ENCODE assay signal across 18 mouse cellular contexts in the genomic region with DNA sequence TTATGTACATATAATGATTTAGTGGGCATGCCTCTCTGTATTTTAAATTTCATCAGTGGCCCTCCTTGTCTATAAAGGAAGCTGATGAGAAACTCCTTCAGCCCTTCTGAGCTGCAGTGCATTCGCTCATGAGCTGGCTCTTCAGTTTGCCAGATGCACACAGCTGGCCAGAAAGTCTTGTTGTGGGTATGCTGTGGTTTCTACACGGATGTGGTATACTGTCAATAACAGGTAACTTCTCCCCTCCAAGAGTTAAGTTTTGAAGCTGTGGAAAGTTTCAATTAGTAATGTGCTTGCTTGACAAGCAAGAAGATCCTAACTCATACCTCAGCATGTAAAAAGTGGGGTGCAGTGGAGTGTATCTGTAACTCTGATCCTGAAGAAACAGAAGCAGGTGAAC.
DNase-seq lines count a peak whose midpoint lies in the region; ATAC-seq and TF ChIP-seq lines count a peak whose summit lies in the region.
"Had no signal": no experiment of that assay in that cellular context is flagged by ENCODE, and none has a peak within 500 bp of the region (broad histone marks: within the 10 kb centered on the region; RNA-seq: fewer than 3 reads in every experiment).

No protein-coding gene starts in this region.

- no peak for TF ChIP-seq POLR2A in limb, embryonic 14.5 days (IDR thresholded peaks at IDR 0.05; ENCODE audit: borderline replicate concordance, extremely low read depth, insufficient read depth, insufficient read length)

- no peak overlapping the region for H3K4me3 ChIP-seq in limb, embryonic 14.5 days (replicated peaks; ENCODE audit: low read length)
- H3K4me3 ChIP-seq: forebrain, embryonic 10.5 days; hindbrain, embryonic 13.5 days; kidney, embryonic 15.5 days; midbrain, embryonic 10.5 days; neural tube, embryonic 12.5 days had no signal

- H3K27me3 ChIP-seq in limb, embryonic 14.5 days (ENCODE audit: control insufficient read depth, insufficient read depth, low read length) = no peaks in the 10 kb centered on the region
- H3K27me3 ChIP-seq: hindbrain, embryonic 13.5 days; kidney, embryonic 15.5 days; neural tube, embryonic 12.5 days had no signal

- WGBS in limb, embryonic 14.5 days = 60% methylated on average over 2 of the region's 2 CpGs

- no peaks in the 10 kb centered on the region for H3K36me3 ChIP-seq in limb, embryonic 14.5 days (ENCODE audit: control insufficient read depth, insufficient read depth, low read length)
- H3K36me3 ChIP-seq: forebrain, embryonic 10.5 days; hindbrain, embryonic 13.5 days; kidney, embryonic 15.5 days; midbrain, embryonic 10.5 days; neural tube, embryonic 12.5 days had no signal

- ATAC-seq in CD4-positive, CD25-positive, alpha-beta regulatory T cell, adult 4 months = peak; percentile 92
- ATAC-seq in limb, embryonic 14.5 days (ENCODE audit: low FRiP score, low read depth) = no peak
- ATAC-seq: intestine, embryonic 16.5 days had no signal

- DNase-seq in CD4-positive helper T cell, adult 2 months (ENCODE audit: low read depth, low spot score) = peak; percentile 85
- DNase-seq in limb, embryonic 14.5 days (ENCODE audit: low spot score) = no peak
- peak; percentile 73 to 78 for DNase-seq in thymus, postnatal 10 days (ENCODE audit: low spot score in 2 of 2)
- no peak for DNase-seq in adrenal gland, adult 2 months
- no peak for DNase-seq in urinary bladder, adult 18-20 months (ENCODE audit: low spot score in 2 of 2)
- no peak for DNase-seq in cerebellum, adult 18-20 months
- DNase-seq: adrenal gland, postnatal 10 days; lung, adult 2 months; lung, postnatal 36 days; right cerebral cortex, postnatal 4 days had no signal

- peaks cover 16% of the 10 kb centered on the region for H3K4me1 ChIP-seq in limb, embryonic 14.5 days (ENCODE audit: control insufficient read depth, insufficient read depth, low read length)
- H3K4me1 ChIP-seq: forebrain, embryonic 10.5 days; hindbrain, embryonic 13.5 days; kidney, embryonic 15.5 days; midbrain, embryonic 10.5 days; neural tube, embryonic 12.5 days had no signal

- H3K4me2 ChIP-seq in limb, embryonic 14.5 days (replicated peaks; ENCODE audit: low read depth, low read length, severe bottlenecking) = 0 out of 2 replicates have a peak overlapping the region, but pooled peaks have one; percentile 6
- H3K4me2 ChIP-seq: hindbrain, embryonic 13.5 days; kidney, embryonic 15.5 days; liver, embryonic 11.5 days; neural tube, embryonic 12.5 days had no signal

- H3K27ac ChIP-seq in limb, embryonic 14.5 days (replicated peaks; ENCODE audit: low read depth, low read length) = no peak overlapping the region
- H3K27ac ChIP-seq: forebrain, embryonic 10.5 days; hindbrain, embryonic 13.5 days; kidney, embryonic 15.5 days; midbrain, embryonic 10.5 days; neural tube, embryonic 12.5 days had no signal

- no peak overlapping the region for H3K9ac ChIP-seq in limb, embryonic 14.5 days (ENCODE audit: low read depth, low read length, severe bottlenecking)
- H3K9ac ChIP-seq: hindbrain, embryonic 13.5 days; kidney, embryonic 15.5 days; neural tube, embryonic 12.5 days had no signal

- H3K9me3 ChIP-seq in limb, embryonic 14.5 days (ENCODE audit: control insufficient read depth, low read length) = no peaks in the 10 kb centered on the region
- H3K9me3 ChIP-seq: forebrain, embryonic 10.5 days; hindbrain, embryonic 13.5 days; kidney, embryonic 15.5 days; midbrain, embryonic 10.5 days; neural tube, embryonic 12.5 days had no signal

Comparison
In these comparisons a context has a peak if more than half of its experiments do, and no peak if none do; other contexts are left out.
1. DNase-seq: peak in CD4-positive helper T cell, adult 2 months (single experiment) and thymus, postnatal 10 days (2 of 2); none in limb, embryonic 14.5 days (single experiment), adrenal gland, adult 2 months (single experiment), urinary bladder, adult 18-20 months (0 of 2) and cerebellum, adult 18-20 months (0 of 2).